27 mouse cellular contexts compared by ENCODE assay signal in genomic region chr10:80372706-80373105, GRCm38 (mm10). TPM values are rescaled to one million over a fixed set of nuclear protein-coding genes. Genes with fewer than 3 reads are reported as not detected.
DNase-seq lines count a peak whose midpoint lies in the region; ATAC-seq and TF ChIP-seq lines count a peak whose summit lies in the region.
"Had no signal": no experiment of that assay in that cellular context is flagged by ENCODE, and none has a peak within 500 bp of the region (broad histone marks: within the 10 kb centered on the region; RNA-seq: fewer than 3 reads in every experiment).

No protein-coding gene starts in this region.

- no peak for DNase-seq in heart, postnatal 25 days (ENCODE audit: low spot score)
- DNase-seq in left cerebral cortex, postnatal 36 days (ENCODE audit: low spot score in 2 of 2), result peak; percentile 39 to 57
- no peak for DNase-seq in left cerebral cortex, postnatal 4 days
- no peak for DNase-seq in testis, postnatal 10 days (ENCODE audit: low spot score)
- DNase-seq in adrenal gland, postnatal 36 days, result no peak
- DNase-seq: cerebellum, adult 18-20 months; cerebellum, postnatal 36 days; embryo, embryonic 11 days; heart, postnatal 4 days; kidney, adult 8-10 months; kidney, postnatal 10 days; liver, postnatal 0 days had no signal

- H3K4me2 ChIP-seq in heart, embryonic 12.5 days, result no peak overlapping the region
- H3K4me2 ChIP-seq: heart, embryonic 15.5 days; hindbrain, embryonic 15.5 days; liver, embryonic 11.5 days; stomach, embryonic 15.5 days had no signal

- H3K36me3 ChIP-seq in heart, embryonic 12.5 days, result no peaks in the 10 kb centered on the region
- no peaks in the 10 kb centered on the region for H3K36me3 ChIP-seq in testis, adult 2 months (ENCODE audit: control insufficient read depth, insufficient read depth, low read length)
- H3K36me3 ChIP-seq: forebrain, embryonic 15.5 days; heart, embryonic 15.5 days; hindbrain, embryonic 15.5 days; intestine, embryonic 15.5 days; limb, embryonic 12.5 days; stomach, embryonic 15.5 days had no signal

- H3K27ac ChIP-seq in heart, embryonic 12.5 days (ENCODE audit: poor library complexity, severe bottlenecking), result no peak overlapping the region
- H3K27ac ChIP-seq in testis, adult 2 months (ENCODE audit: control insufficient read depth, insufficient read depth, low read depth, low read length), result no peak overlapping the region
- H3K27ac ChIP-seq: heart, embryonic 15.5 days; hindbrain, embryonic 15.5 days; intestine, embryonic 15.5 days; macrophage; stomach, embryonic 15.5 days had no signal

- peaks cover 5% of the 10 kb centered on the region for H3K9me3 ChIP-seq in heart, embryonic 12.5 days (replicated peaks)
- H3K9me3 ChIP-seq: forebrain, embryonic 15.5 days; heart, embryonic 15.5 days; hindbrain, embryonic 15.5 days; intestine, embryonic 15.5 days; limb, embryonic 12.5 days; stomach, embryonic 15.5 days had no signal

- intact Hi-C loops in heart, postnatal 25 days (cut with DNase I), result loop anchor here (1.0 to 10.0 kb wide), 2 partner anchors 20 to 198 kb away; partner anchors contain the start of genes 1600002K03Rik and Efna2
- intact Hi-C loops in left cerebral cortex, postnatal 36 days (cut with DNase I), result no loop called here
- intact Hi-C loops in left cerebral cortex, postnatal 4 days (cut with DNase I), result no loop called here

- no peak for ATAC-seq in heart, embryonic 12.5 days (ENCODE audit: insufficient number of reproducible peaks, low FRiP score)
- ATAC-seq: CD4-positive, CD25-positive, alpha-beta regulatory T cell, adult 4 months; intestine, embryonic 15.5 days; liver, postnatal 0 days; lung, postnatal 0 days; midbrain, embryonic 16.5 days; Patski had no signal

- no peak overlapping the region for H3K4me3 ChIP-seq in heart, embryonic 12.5 days
- peak overlapping the region; percentile 52 for H3K4me3 ChIP-seq in testis, adult 2 months (ENCODE audit: control insufficient read depth, low read depth, low read length)
- H3K4me3 ChIP-seq: forebrain, embryonic 15.5 days; heart, embryonic 15.5 days; hindbrain, embryonic 15.5 days; intestine, embryonic 15.5 days; stomach, embryonic 15.5 days had no signal

- H3K4me1 ChIP-seq in heart, embryonic 12.5 days (replicated peaks), result peaks cover 3% of the 10 kb centered on the region; the same call in 1 of the 2 replicates
- peaks cover 17% of the 10 kb centered on the region for H3K4me1 ChIP-seq in testis, adult 2 months (ENCODE audit: control insufficient read depth, insufficient read depth, low read length)
- H3K4me1 ChIP-seq: stomach, embryonic 15.5 days had no signal

- TF ChIP-seq POLR2A in testis, adult 2 months (IDR thresholded peaks at IDR 0.05; ENCODE audit: control insufficient read depth, low read depth, low read length), result no peak

- TF ChIP-seq CTCF in testis, adult 2 months (IDR thresholded peaks at IDR 0.05; ENCODE audit: control insufficient read depth, insufficient read depth, insufficient replicate concordance, low read depth, low read length), result no peak

- 83% methylated on average over 6 of the region's 6 CpGs for WGBS in heart, embryonic 12.5 days

- peak overlapping the region; percentile 25; the same call in 1 of the 2 replicates for H3K9ac ChIP-seq in heart, embryonic 12.5 days
- H3K9ac ChIP-seq: heart, embryonic 15.5 days; hindbrain, embryonic 15.5 days; liver, postnatal 0 days; stomach, embryonic 15.5 days had no signal

- H3K27me3 ChIP-seq in heart, embryonic 12.5 days (replicated peaks), result peaks cover 31% of the 10 kb centered on the region
- no peaks in the 10 kb centered on the region for H3K27me3 ChIP-seq in testis, adult 2 months (ENCODE audit: control insufficient read depth, insufficient read depth, low read length)
- H3K27me3 ChIP-seq: forebrain, embryonic 15.5 days; hindbrain, embryonic 15.5 days; intestine, embryonic 15.5 days; limb, embryonic 12.5 days; Patski; stomach, embryonic 15.5 days had no signal

RNA-seq across cellular contexts. Expression of gene Mex3d, which starts 14.8 kb away (rescaled TPM):
- polyA plus RNA-seq in heart, embryonic 12.5 days (2016; fragmentation: Nextera tagmentation; extraction: Ambion mirVana), result 6.1 and 6.2 TPM in 2 replicates
- total RNA-seq in heart, postnatal 25 days (2021), result 1 to 10 TPM; 7.5 to 8.8 TPM
- 10 to 100 TPM; 18.1 to 23.4 TPM for total RNA-seq in left cerebral cortex, postnatal 36 days (2021)
- total RNA-seq in left cerebral cortex, postnatal 4 days (2021), result 10 to 100 TPM; 75.5 to 80.1 TPM
- 596 and 686 TPM in 2 replicates for polyA plus RNA-seq in testis, adult 2 months (2012; rRNA removed)
- total RNA-seq in adrenal gland, postnatal 36 days (2021), result 10 to 100 TPM; 22.4 to 29.9 TPM

RNA-seq across cellular contexts. Expression of gene Plk5, which starts 16.4 kb away (rescaled TPM):
- not detected in 2 replicates for polyA plus RNA-seq in heart, embryonic 12.5 days (2016; fragmentation: Nextera tagmentation; extraction: Ambion mirVana)
- total RNA-seq in heart, postnatal 25 days (2021), result under 1 TPM; 0.18 to 0.36 TPM
- 10 to 100 TPM; 16.9 to 33.1 TPM for total RNA-seq in left cerebral cortex, postnatal 36 days (2021)
- 1 to 10 TPM; 4.2 to 6.1 TPM for total RNA-seq in left cerebral cortex, postnatal 4 days (2021)
- 1.3 and 1.7 TPM in 2 replicates for polyA plus RNA-seq in testis, adult 2 months (2012; rRNA removed)
- total RNA-seq in adrenal gland, postnatal 36 days (2021), result under 1 TPM in 1 of 2 experiments, not detected in 1; 0.26 TPM
- total RNA-seq: heart, postnatal 4 days; neutrophil, adult 5-6 weeks had no signal
- polyA plus RNA-seq: CD4-positive, CD25-positive, alpha-beta regulatory T cell, adult 4 months; macrophage had no signal

RNA-seq across cellular contexts. Expression of gene Adamtsl5, which starts 24.5 kb away (rescaled TPM):
- 5.3 and 6.7 TPM in 2 replicates for polyA plus RNA-seq in heart, embryonic 12.5 days (2016; fragmentation: Nextera tagmentation; extraction: Ambion mirVana)
- 10 to 100 TPM; 68.4 to 71.7 TPM for total RNA-seq in heart, postnatal 25 days (2021)
- total RNA-seq in left cerebral cortex, postnatal 36 days (2021), result 10 to 100 TPM in 1 of 2 experiments, 1 to 10 TPM in 1; 7.5 to 10.0 TPM
- under 1 TPM; 0.56 to 0.72 TPM for total RNA-seq in left cerebral cortex, postnatal 4 days (2021)
- polyA plus RNA-seq in testis, adult 2 months (2012; rRNA removed), result 3.3 and 4.1 TPM in 2 replicates
- total RNA-seq in adrenal gland, postnatal 36 days (2021), result 1 to 10 TPM; 7.3 to 7.7 TPM
- total RNA-seq: neutrophil, adult 5-6 weeks had no signal
- polyA plus RNA-seq: CD4-positive, CD25-positive, alpha-beta regulatory T cell, adult 4 months had no signal

RNA-seq across cellular contexts. Expression of gene Mbd3, which starts 26.6 kb away (rescaled TPM):
- 176 and 181 TPM in 2 replicates for polyA plus RNA-seq in heart, embryonic 12.5 days (2016; fragmentation: Nextera tagmentation; extraction: Ambion mirVana)
- 10 to 100 TPM; 85.2 to 88.9 TPM for total RNA-seq in heart, postnatal 25 days (2021)
- 100 to 1,000 TPM; 147 to 150 TPM for total RNA-seq in left cerebral cortex, postnatal 36 days (2021)
- total RNA-seq in left cerebral cortex, postnatal 4 days (2021), result 100 to 1,000 TPM; 138 to 147 TPM
- 135 and 153 TPM in 2 replicates for polyA plus RNA-seq in testis, adult 2 months (2012; rRNA removed)
- total RNA-seq in adrenal gland, postnatal 36 days (2021), result 100 to 1,000 TPM; 140 to 148 TPM

RNA-seq across cellular contexts. Expression of gene Uqcr11, which starts 33.9 kb away (rescaled TPM):
- polyA plus RNA-seq in heart, embryonic 12.5 days (2016; fragmentation: Nextera tagmentation; extraction: Ambion mirVana), result 951 and 1,026 TPM in 2 replicates
- 1,000 to 10,000 TPM; 1,983 to 2,045 TPM for total RNA-seq in heart, postnatal 25 days (2021)
- total RNA-seq in left cerebral cortex, postnatal 36 days (2021), result 100 to 1,000 TPM; 411 to 444 TPM
- total RNA-seq in left cerebral cortex, postnatal 4 days (2021), result 100 to 1,000 TPM; 282 to 286 TPM
- 446 and 549 TPM in 2 replicates for polyA plus RNA-seq in testis, adult 2 months (2012; rRNA removed)
- 100 to 1,000 TPM; 876 to 886 TPM for total RNA-seq in adrenal gland, postnatal 36 days (2021)

Comparison
In these comparisons a context has a peak if more than half of its experiments do, and no peak if none do; other contexts are left out.
1. DNase-seq: peak in left cerebral cortex, postnatal 36 days (2 of 2); none in heart, postnatal 25 days (single experiment), left cerebral cortex, postnatal 4 days (single experiment), testis, postnatal 10 days (single experiment) and adrenal gland, postnatal 36 days (0 of 2).
2. RNA of gene Adamtsl5, which starts 24.5 kb away (total RNA-seq): 68.4 to 71.7 TPM in heart, postnatal 25 days; 7.5 to 10.0 TPM in left cerebral cortex, postnatal 36 days, 7.3 to 7.7 TPM in adrenal gland, postnatal 36 days and 0.56 to 0.72 TPM in left cerebral cortex, postnatal 4 days; every median in the first group is over 4 times any median in the second.